Mouse (Mus musculus) brain, embryonic 14.5 days (tissue): ENCODE results near the gene Lrrk2.

Experiments
- CTCF ChIP-seq: fragments of 200-500 bp; IDR thresholded peaks from 2 replicates; pipeline ENCODE4 v1.5.1; 2012; ENCODE audit warnings: inconsistent platforms, mild to moderate bottlenecking, moderate library complexity, borderline replicate concordance; ENCODE audit not compliant: insufficient read depth, insufficient read length; ENCODE audit errors: extremely low read depth
- POLR2A ChIP-seq: fragments of 200-500 bp; IDR thresholded peaks from 2 replicates; pipeline ENCODE4 v1.6.1; 2012; ENCODE audit warnings: mild to moderate bottlenecking, inconsistent platforms, borderline replicate concordance; ENCODE audit not compliant: poor library complexity, insufficient read depth, insufficient read length, severe bottlenecking; ENCODE audit errors: extremely low read depth

DNA sequence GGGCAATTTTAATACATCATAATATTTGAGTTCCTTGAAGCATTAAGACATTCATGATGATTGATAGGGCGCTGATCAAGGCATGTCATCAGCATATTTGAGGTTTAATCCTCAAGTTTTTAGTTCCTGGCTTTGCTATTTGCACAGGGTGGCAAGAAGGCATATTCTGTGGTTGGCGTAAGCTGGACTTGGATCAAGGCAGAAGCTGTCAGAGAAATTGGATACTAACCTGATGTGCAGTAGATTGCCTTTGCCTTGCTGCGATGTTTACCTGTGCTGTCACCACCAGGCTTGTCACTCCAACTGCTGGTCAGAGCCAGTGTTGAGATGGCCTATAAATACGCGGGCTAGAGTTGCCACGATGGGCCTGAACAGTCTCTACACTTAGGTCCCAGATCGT lies 165.0 kb downstream of the Lrrk2 start, which contains the start of gene Smgc:
- no peak for TF ChIP-seq POLR2A
- no peak for TF ChIP-seq CTCF
